Mouse (Mus musculus): ENCODE results near the gene Slc25a47. TPM values are rescaled to one million over a fixed set of nuclear protein-coding genes. Genes with fewer than 3 reads are reported as not detected.
A peak's percentile ranks its signal among the peaks of the same experiment; 100 is the strongest.

Gene Slc25a47
- 16.1 and 21.0 TPM in 2 replicates for total RNA-seq (2021)
- long read RNA-seq, transcript Slc25a47-201 (6 exons, 1,580 nt) = major isoform, 455 of 517 reads
- long read RNA-seq, transcript Slc25a47-202 (5 exons, 1,890 nt) = minor isoform, 6 of 517 reads
- long read RNA-seq, partial matches to known transcripts = 28 of 517 reads
- long read RNA-seq, other reads (novel, unspliced or antisense) = 28 of 517 reads

DNA sequence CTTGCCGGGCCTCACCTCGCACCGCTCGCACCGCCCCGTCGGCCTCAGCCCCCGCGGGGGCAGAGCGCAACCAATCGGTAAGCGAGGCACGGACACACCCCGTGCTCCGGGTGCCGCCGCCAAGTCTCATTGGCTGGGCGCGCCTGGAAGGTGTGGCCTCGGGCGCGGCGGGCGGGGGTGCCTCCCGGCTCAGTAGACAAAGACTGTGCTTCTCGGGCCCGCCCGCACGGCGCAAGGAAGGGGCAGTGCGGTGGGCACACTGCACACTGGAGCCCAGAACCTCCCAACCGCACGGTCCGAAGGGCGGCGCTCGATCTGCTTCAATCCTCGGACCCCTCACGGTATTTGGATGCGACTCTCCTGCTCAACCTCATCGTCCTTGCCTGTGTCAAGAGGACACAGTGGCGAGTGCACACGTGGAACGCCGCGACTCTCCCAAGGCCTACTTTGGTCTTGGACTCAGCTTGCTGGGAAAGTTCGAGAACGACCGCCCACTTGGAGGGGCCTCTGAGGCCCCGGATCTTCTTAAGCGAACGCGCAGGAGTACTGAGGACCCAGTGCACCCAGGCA lies at the start of gene Slc25a47, which contains the start of gene Slc25a29:
Slc25a47 (plus strand) TSS at position 207 of the 570 bp plus-strand sequence.
Slc25a29 (minus strand) TSS at position 44 of the 570 bp plus-strand sequence.
- DNase-seq = peak; percentile 97

GRCm38 (mm10) chr12:108787329-108787728 lies 48.5 kb upstream of the Slc25a47 start:
- no peak for DNase-seq

DNA sequence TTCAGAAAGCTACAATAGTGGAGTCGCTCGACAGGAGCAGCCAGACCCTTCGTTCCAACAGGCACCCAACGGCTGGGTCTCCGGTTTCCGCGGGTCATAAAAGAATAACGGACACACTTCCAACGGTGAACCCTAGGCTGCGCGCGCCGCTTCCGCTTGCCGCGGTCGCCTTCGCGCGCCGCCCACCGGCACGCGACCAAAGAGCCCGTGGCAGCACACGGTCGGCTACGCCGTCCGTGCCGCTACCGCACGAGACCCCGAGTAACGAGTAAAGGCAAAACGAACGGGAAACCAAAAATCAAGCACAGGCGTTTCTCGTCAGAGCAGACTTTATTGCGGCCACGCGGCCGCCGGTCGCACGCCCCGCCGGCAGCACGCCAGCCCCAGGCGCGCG lies 43.7 kb upstream of the Slc25a47 start:
- DNase-seq = peak; percentile 83

- DNase-seq = peak; percentile 99
These were observed 43.0 kb upstream of the Slc25a47 start, which contains the start of gene Yy1 for GRCm38 (mm10) chr12:108792546-108793452. Yy1 (plus strand) TSS chr12:108792973.

DNA sequence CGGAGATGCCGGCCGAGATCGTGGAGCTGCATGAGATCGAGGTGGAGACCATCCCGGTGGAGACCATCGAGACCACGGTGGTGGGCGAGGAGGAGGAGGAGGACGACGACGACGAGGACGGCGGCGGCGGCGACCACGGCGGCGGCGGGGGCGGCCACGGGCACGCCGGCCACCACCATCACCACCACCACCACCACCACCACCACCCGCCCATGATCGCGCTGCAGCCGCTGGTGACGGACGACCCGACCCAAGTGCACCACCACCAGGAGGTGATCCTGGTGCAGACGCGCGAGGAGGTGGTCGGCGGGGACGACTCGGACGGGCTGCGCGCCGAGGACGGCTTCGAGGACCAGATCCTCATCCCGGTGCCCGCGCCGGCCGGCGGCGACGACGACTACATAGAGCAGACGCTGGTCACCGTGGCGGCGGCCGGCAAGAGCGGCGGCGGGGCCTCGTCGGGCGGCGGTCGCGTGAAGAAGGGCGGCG lies 42.3 kb upstream of the Slc25a47 start:
- peak; percentile 16 for DNase-seq

- DNase-seq = peak; percentile 86
These were observed 41.7 kb upstream of the Slc25a47 start for GRCm38 (mm10) chr12:108794078-108794711.

- DNase-seq = no peak
These were observed 40.8 kb upstream of the Slc25a47 start for GRCm38 (mm10) chr12:108794979-108795537.

DNA sequence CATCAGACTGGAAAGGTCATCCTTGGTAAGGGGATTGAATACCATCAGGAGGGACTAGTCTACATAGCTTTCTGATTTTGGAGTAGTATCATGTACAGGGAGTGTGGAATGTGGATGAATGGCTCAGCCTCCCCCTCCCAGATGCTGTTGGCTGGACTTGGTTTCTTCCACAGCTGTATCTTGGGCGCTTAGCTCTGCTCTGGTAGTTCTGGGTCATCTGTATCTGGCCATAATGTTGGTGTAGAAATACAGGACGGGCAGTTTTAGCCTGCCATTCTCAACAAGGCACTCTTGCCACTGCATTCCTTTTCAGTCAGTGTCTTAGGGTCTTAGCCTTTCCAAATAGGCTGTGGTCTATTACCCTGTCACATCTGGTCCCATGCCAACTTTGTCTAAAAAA lies 34.2 kb upstream of the Slc25a47 start:
- DNase-seq = no peak

GRCm38 (mm10) chr12:108804388-108804787 lies 31.5 kb upstream of the Slc25a47 start:
- DNase-seq = no peak

- DNase-seq = no peak
These were observed 27.4 kb upstream of the Slc25a47 start for GRCm38 (mm10) chr12:108808465-108808864.

DNA sequence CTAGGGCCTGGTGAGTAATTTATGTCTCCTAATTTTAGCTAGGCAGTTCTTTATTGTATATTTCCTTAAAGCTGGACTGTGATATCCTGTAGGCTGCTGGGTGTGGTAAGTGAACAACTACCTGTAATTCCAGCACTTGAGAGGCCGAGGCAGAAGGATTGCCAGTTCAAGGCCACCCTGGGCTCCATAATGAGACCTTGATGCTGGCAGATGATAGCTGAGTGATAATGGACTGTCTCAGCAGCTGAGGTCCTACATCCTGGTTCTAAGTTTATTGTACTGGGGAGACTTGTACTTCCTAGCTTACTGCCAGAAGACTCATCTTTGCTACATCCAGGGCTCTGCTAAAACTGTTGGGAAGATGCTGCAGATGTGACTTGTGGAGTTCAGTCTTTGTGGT lies 26.1 kb upstream of the Slc25a47 start:
- no peak for DNase-seq

- DNase-seq = no peak
These were observed 25.5 kb upstream of the Slc25a47 start for GRCm38 (mm10) chr12:108810309-108810708.

DNA sequence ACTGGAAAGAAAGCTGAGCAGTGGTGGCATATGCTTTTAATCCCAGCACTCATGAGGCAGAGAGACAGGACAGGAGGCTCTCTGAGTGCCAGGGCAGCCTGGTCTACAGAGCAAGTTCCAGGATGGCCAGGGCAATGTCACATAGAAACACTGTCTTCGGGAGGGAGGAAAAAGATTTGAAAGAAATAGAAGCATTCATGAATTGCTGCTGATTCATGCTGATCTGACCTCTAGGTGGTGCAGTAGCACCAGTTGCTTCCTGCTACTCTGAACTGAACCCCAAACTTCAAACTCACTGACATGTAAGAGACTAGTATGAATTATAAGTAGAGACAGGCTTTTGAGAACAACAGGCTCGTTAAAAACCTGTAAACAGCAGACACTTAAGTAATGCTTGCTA lies 24.7 kb upstream of the Slc25a47 start:
- DNase-seq = no peak

- no peak for DNase-seq
These were observed 23.4 kb upstream of the Slc25a47 start for GRCm38 (mm10) chr12:108812463-108812862.

GRCm38 (mm10) chr12:108814470-108814869 lies 21.4 kb upstream of the Slc25a47 start:
- DNase-seq = no peak

DNA sequence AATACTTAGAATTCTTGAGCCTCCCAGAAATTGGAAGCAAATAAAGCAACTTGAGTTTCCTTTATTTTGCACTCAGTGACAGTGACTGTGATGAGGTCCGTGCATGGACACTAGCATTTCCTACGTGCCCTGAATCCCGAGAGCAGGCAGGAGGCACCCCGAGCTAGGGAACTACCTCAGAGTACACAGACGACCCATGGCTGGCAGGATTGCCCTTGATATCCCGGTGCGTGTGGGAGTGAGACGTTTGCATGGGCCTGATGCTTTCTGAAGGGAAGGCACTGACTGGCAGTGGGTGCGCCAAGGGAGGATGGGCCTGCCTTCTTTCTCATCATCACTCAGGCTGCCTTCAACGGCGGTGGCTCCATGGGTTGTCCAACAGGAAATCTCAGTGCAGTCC lies 19.3 kb upstream of the Slc25a47 start:
- DNase-seq = no peak

- DNase-seq = no peak
These were observed 15.4 kb upstream of the Slc25a47 start for GRCm38 (mm10) chr12:108820461-108820860.

GRCm38 (mm10) chr12:108823036-108823435 lies 12.8 kb upstream of the Slc25a47 start:
- no peak for DNase-seq

GRCm38 (mm10) chr12:108824225-108824874 lies 11.5 kb upstream of the Slc25a47 start:
- no peak for DNase-seq

GRCm38 (mm10) chr12:108825561-108826224 lies 10.2 kb upstream of the Slc25a47 start:
- DNase-seq = no peak

Measured in adrenal gland, postnatal 25 days (tissue).